ENCODE assay signal across 8 mouse cellular contexts in the genomic region with DNA sequence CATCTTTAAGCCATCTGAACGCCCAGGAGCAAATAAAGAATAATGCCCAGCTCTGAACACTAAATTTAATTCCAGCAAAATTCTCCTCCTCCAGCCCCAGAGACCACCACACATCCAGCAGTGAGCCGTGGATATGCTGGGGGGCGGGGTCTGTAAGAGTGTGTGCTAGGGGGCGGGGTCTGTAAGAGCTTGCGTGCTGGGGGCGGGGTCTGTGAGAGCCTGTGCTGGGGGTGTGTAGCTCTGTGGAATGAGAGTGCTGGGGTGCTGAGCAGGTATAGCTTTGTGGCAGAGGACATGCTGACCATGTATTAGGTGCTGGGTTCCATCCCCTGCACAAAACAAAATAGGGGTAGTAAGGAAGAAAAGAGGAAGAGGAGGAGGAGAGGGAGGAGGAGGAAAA.
DNase-seq lines count a peak whose midpoint lies in the region; ATAC-seq lines count a peak whose summit lies in the region.

No protein-coding gene starts in this region.

- H3K27ac ChIP-seq in hindbrain, embryonic 16.5 days (ENCODE audit: low read depth, low read length) = no peak overlapping the region

- H3K9ac ChIP-seq in hindbrain, embryonic 16.5 days (ENCODE audit: low read depth, low read length) = no peak overlapping the region

- WGBS in hindbrain, embryonic 16.5 days = 35% methylated on average over 6 of the region's 6 CpGs

- peaks cover 11% of the 10 kb centered on the region for H3K4me1 ChIP-seq in hindbrain, embryonic 16.5 days (ENCODE audit: control insufficient read depth, insufficient read depth, low read depth, low read length)

- no peaks in the 10 kb centered on the region for H3K36me3 ChIP-seq in hindbrain, embryonic 16.5 days (ENCODE audit: control insufficient read depth, insufficient read depth, low read length)

- no peak overlapping the region for H3K4me3 ChIP-seq in hindbrain, embryonic 16.5 days (ENCODE audit: low read length)

- no peak overlapping the region; the same call in 1 of the 2 replicates for H3K4me2 ChIP-seq in hindbrain, embryonic 16.5 days (ENCODE audit: low read length)

- H3K9me3 ChIP-seq in hindbrain, embryonic 16.5 days (ENCODE audit: control insufficient read depth, low read length) = no peaks in the 10 kb centered on the region

- ATAC-seq in hindbrain, embryonic 16.5 days = peak; percentile 78
- ATAC-seq in monocyte, adult 5-6 weeks (replicated peaks; ENCODE audit: insufficient number of reproducible peaks, low FRiP score, low TSS enrichment, poor library complexity, severe bottlenecking) = no peak

- H3K27me3 ChIP-seq in hindbrain, embryonic 16.5 days (replicated peaks; ENCODE audit: control insufficient read depth, insufficient read depth, low read length) = no peaks in the 10 kb centered on the region

- peak; percentile 24 for DNase-seq in testis, postnatal 14 days (ENCODE audit: low spot score)
- no peak for DNase-seq in testis, postnatal 10 days (ENCODE audit: low spot score)
- peak; percentile 65 for DNase-seq in lung, postnatal 14 days
- peak; percentile 60 to 71 for DNase-seq in thymus, postnatal 36 days
- no peak for DNase-seq in urinary bladder, postnatal 4 days (ENCODE audit: low spot score in 2 of 2)
- DNase-seq in frontal cortex, adult 2 months (ENCODE audit: extremely low spot score in 1 of 2, low spot score in 1 of 2) = no peak

Comparison
In these comparisons a context has a peak if more than half of its experiments do, and no peak if none do; other contexts are left out.
1. DNase-seq: peak in testis, postnatal 14 days (single experiment), lung, postnatal 14 days (single experiment) and thymus, postnatal 36 days (2 of 2); none in testis, postnatal 10 days (single experiment), urinary bladder, postnatal 4 days (0 of 2) and frontal cortex, adult 2 months (0 of 2).